Mouse (Mus musculus): Measurements from ENCODE around the gene Nhsl1. TPM values are rescaled to one million over a fixed set of nuclear protein-coding genes. Genes with fewer than 3 reads are reported as not detected.
A peak's percentile ranks its signal among the peaks of the same experiment; 100 is the strongest.

The Nhsl1 gene
- polyA plus RNA-seq, 1 experiment from 2014 or later: 2.9 TPM

- Histone ChIP-seq H3K27me3 (replicated peaks; ENCODE audit: control insufficient read depth, insufficient read depth, low read length) (no peaks in the 10 kb centered on the region), H3K27ac (ENCODE audit: low read depth, low read length) (no peak overlapping the region), H3K4me3 (ENCODE audit: low read depth, low read length) (no peak overlapping the region), H3K4me2 (no peak overlapping the region), H3K9me3 (ENCODE audit: control insufficient read depth, low read length) (no peaks in the 10 kb centered on the region), H3K36me3 (ENCODE audit: control insufficient read depth, insufficient read depth, low read length) (no peaks in the 10 kb centered on the region), H3K4me1 (replicated peaks; ENCODE audit: control insufficient read depth, insufficient read depth, low read length) (no peaks in the 10 kb centered on the region), H3K9ac (ENCODE audit: low read depth, low read length) (no peak overlapping the region)
- DNase-seq (ENCODE audit: low spot score) (no peak), ATAC-seq (replicated peaks; ENCODE audit: low FRiP score) (no peak)
- WGBS: 68% methylated on average over 7 of the region's 7 CpGs
These were observed 81.4 kb downstream of the Nhsl1 start for GRCm38 (mm10) chr10:18400089-18400644.

DNA sequence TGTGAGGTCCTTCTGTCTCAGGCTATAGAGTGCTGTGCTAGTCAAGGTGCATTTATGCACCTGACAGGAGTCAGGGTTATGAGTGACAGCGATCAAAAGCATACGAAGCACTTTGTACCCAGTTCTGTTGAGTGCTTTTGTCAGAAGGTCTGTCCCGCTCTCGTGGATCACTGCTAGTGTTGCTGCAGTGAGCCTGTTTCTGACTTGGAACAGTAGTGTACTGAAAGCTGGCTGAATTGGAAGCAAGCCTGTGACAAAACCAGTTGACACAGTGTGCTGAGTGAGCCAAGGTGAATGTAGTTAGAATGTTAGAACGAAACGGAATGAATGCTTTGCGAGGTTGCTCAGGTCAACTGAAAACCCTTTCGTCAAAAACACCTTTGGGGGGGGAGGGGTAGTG, 82.2 kb downstream of the Nhsl1 start:
- no peak overlapping the region for H3K9ac ChIP-seq (ENCODE audit: low read depth, low read length)
- H3K4me1 ChIP-seq (replicated peaks; ENCODE audit: control insufficient read depth, insufficient read depth, low read length): no peaks in the 10 kb centered on the region
- ATAC-seq (replicated peaks; ENCODE audit: low FRiP score) (no peak), DNase-seq (ENCODE audit: low spot score) (no peak)
- H3K27me3 ChIP-seq (replicated peaks; ENCODE audit: control insufficient read depth, insufficient read depth, low read length): no peaks in the 10 kb centered on the region
- 83% methylated on average over 8 of the region's 8 CpGs for WGBS
- H3K4me2 ChIP-seq: no peak overlapping the region
- H3K36me3 ChIP-seq (ENCODE audit: control insufficient read depth, insufficient read depth, low read length): no peaks in the 10 kb centered on the region
- H3K9me3 ChIP-seq (ENCODE audit: control insufficient read depth, low read length): no peaks in the 10 kb centered on the region
- H3K4me3 ChIP-seq (ENCODE audit: low read depth, low read length): no peak overlapping the region
- no peak overlapping the region for H3K27ac ChIP-seq (ENCODE audit: low read depth, low read length)

DNA sequence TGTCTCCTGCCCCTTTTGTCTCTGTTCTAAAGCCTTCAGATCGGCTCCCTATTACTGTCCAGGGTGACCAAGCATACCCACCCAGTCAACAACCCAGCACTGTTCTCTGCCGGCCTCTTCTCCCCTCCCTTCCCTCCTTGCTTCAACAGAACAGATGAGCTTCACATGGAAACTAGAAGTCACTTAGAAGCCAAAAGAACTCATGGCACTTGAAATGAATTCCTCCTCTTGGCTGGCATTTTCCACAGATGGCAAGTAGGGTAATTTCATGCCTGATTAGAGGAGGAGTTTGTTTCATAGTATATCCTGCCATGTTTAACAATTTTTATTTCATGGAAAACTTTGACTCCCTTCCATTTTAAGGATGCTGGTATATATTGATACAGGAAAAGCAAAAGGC, 85.2 kb downstream of the Nhsl1 start:
- Histone ChIP-seq H3K9ac (ENCODE audit: low read depth, low read length) (no peak overlapping the region), H3K4me2 (no peak overlapping the region), H3K27ac (ENCODE audit: low read depth, low read length) (no peak overlapping the region), H3K36me3 (ENCODE audit: control insufficient read depth, insufficient read depth, low read length) (no peaks in the 10 kb centered on the region), H3K4me3 (ENCODE audit: low read depth, low read length) (no peak overlapping the region), H3K9me3 (ENCODE audit: control insufficient read depth, low read length) (no peaks in the 10 kb centered on the region), H3K4me1 (replicated peaks; ENCODE audit: control insufficient read depth, insufficient read depth, low read length) (peaks cover 2% of the 10 kb centered on the region; the same call in 1 of the 2 replicates), H3K27me3 (replicated peaks; ENCODE audit: control insufficient read depth, insufficient read depth, low read length) (no peaks in the 10 kb centered on the region)
- ATAC-seq (replicated peaks; ENCODE audit: low FRiP score) (no peak), DNase-seq (ENCODE audit: low spot score) (no peak)
- 63% methylated on average over 2 of the region's 2 CpGs for WGBS

GRCm38 (mm10) chr10:18404679-18405078, 85.9 kb downstream of the Nhsl1 start:
- no peak overlapping the region for H3K4me3 ChIP-seq (ENCODE audit: low read depth, low read length)
- no peak for ATAC-seq (replicated peaks; ENCODE audit: low FRiP score)
- no peaks in the 10 kb centered on the region for H3K9me3 ChIP-seq (ENCODE audit: control insufficient read depth, low read length)
- WGBS: 72% methylated on average over 5 of the region's 5 CpGs
- no peak overlapping the region for H3K4me2 ChIP-seq
- no peak for DNase-seq (ENCODE audit: low spot score)
- H3K36me3 ChIP-seq (ENCODE audit: control insufficient read depth, insufficient read depth, low read length): no peaks in the 10 kb centered on the region
- no peak overlapping the region for H3K27ac ChIP-seq (ENCODE audit: low read depth, low read length)
- H3K27me3 ChIP-seq (replicated peaks; ENCODE audit: control insufficient read depth, insufficient read depth, low read length): no peaks in the 10 kb centered on the region
- peaks cover 2% of the 10 kb centered on the region; the same call in 1 of the 2 replicates for H3K4me1 ChIP-seq (replicated peaks; ENCODE audit: control insufficient read depth, insufficient read depth, low read length)
- no peak overlapping the region for H3K9ac ChIP-seq (ENCODE audit: low read depth, low read length)

DNA sequence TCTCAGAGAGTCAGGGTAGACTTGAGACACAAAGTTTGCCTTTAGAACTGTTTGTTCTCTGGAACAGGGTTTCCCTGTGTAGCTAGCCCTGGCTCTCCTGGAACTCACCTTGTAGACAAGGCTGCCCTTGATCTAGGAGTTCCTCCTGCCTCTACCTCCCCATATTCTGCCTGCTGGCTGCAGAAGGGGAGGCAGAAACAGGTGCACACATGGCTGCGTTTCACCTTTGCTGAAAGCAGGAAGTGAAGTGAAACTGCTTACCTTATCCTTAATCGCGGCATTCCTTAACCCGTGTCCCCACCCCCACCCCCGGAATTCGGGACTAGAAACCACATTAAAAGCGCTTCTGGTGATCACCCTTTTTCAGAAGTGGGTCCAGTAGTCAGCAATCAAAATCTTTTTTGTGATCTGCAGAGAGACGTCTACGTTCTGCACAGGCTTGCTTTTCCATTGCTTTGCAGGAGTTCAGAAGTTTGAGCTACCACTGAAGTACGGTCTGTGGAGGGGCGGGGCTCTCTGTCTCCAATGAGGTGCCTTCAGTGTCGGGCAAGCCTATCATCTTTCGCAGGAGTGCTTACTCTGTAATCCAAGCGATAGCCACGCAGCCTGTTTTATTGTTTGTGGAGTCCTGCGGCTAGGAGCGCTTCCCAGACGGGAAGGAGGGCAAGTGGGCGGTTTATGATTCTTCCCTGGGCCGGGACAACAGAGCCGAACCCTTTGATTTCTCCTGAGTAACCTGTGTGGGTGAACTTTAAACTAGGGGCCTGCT, 88.5 kb downstream of the Nhsl1 start:
- no peak overlapping the region for H3K27ac ChIP-seq (ENCODE audit: low read depth, low read length)
- H3K27me3 ChIP-seq (replicated peaks; ENCODE audit: control insufficient read depth, insufficient read depth, low read length): no peaks in the 10 kb centered on the region
- H3K9ac ChIP-seq (ENCODE audit: low read depth, low read length): peak overlapping the region; percentile 55
- no peaks in the 10 kb centered on the region for H3K36me3 ChIP-seq (ENCODE audit: control insufficient read depth, insufficient read depth, low read length)
- DNase-seq (ENCODE audit: low spot score) (peak; percentile 77), ATAC-seq (replicated peaks; ENCODE audit: low FRiP score) (peak; percentile 97)
- peak overlapping the region; percentile 77 for H3K4me2 ChIP-seq
- H3K4me1 ChIP-seq (replicated peaks; ENCODE audit: control insufficient read depth, insufficient read depth, low read length): peaks cover 2% of the 10 kb centered on the region; the same call in 1 of the 2 replicates
- H3K4me3 ChIP-seq (ENCODE audit: low read depth, low read length): peak overlapping the region; percentile 56
- under 1% methylated on average over 21 of the region's 21 CpGs for WGBS
- H3K9me3 ChIP-seq (ENCODE audit: control insufficient read depth, low read length): no peaks in the 10 kb centered on the region

GRCm38 (mm10) chr10:18408128-18408527, 89.3 kb downstream of the Nhsl1 start:
- peak overlapping the region; percentile 56 for H3K4me3 ChIP-seq (ENCODE audit: low read depth, low read length)
- H3K4me1 ChIP-seq (replicated peaks; ENCODE audit: control insufficient read depth, insufficient read depth, low read length): peaks cover 2% of the 10 kb centered on the region; the same call in 1 of the 2 replicates
- H3K4me2 ChIP-seq: peak overlapping the region; percentile 77
- H3K27ac ChIP-seq (ENCODE audit: low read depth, low read length): no peak overlapping the region
- 40% methylated on average over 11 of the region's 11 CpGs for WGBS
- DNase-seq (ENCODE audit: low spot score) (no peak), ATAC-seq (replicated peaks; ENCODE audit: low FRiP score) (no peak)
- H3K36me3 ChIP-seq (ENCODE audit: control insufficient read depth, insufficient read depth, low read length): no peaks in the 10 kb centered on the region
- H3K27me3 ChIP-seq (replicated peaks; ENCODE audit: control insufficient read depth, insufficient read depth, low read length): no peaks in the 10 kb centered on the region
- no peaks in the 10 kb centered on the region for H3K9me3 ChIP-seq (ENCODE audit: control insufficient read depth, low read length)
- no peak overlapping the region for H3K9ac ChIP-seq (ENCODE audit: low read depth, low read length)

DNA sequence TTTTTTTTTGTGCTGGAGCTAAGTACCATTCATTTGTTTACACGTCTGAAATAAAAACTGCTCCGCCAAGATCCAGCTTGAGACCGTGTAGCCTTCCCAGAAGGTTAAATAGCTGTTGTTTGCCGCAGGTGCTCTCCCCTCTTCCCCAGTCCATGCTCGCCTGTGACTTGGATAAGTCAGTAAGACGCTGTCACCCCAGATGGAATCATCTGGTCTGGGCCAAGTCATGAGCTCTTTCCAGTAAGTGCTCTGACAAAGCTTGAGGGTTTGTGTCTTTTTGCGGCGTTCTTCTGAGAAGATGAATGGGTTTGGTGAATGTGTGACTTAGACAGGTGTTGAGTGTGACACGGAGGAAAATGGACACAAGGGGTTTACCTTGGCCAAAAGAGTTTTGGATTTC, 89.8 kb downstream of the Nhsl1 start:
- Histone ChIP-seq H3K36me3 (ENCODE audit: control insufficient read depth, insufficient read depth, low read length) (no peaks in the 10 kb centered on the region), H3K9me3 (ENCODE audit: control insufficient read depth, low read length) (no peaks in the 10 kb centered on the region), H3K27me3 (replicated peaks; ENCODE audit: control insufficient read depth, insufficient read depth, low read length) (no peaks in the 10 kb centered on the region), H3K9ac (ENCODE audit: low read depth, low read length) (no peak overlapping the region), H3K4me1 (replicated peaks; ENCODE audit: control insufficient read depth, insufficient read depth, low read length) (peaks cover 2% of the 10 kb centered on the region; the same call in 1 of the 2 replicates), H3K4me3 (ENCODE audit: low read depth, low read length) (no peak overlapping the region), H3K4me2 (peak overlapping the region; percentile 77), H3K27ac (ENCODE audit: low read depth, low read length) (no peak overlapping the region)
- 66% methylated on average over 9 of the region's 9 CpGs for WGBS
- DNase-seq (ENCODE audit: low spot score) (no peak), ATAC-seq (replicated peaks; ENCODE audit: low FRiP score) (no peak)

DNA sequence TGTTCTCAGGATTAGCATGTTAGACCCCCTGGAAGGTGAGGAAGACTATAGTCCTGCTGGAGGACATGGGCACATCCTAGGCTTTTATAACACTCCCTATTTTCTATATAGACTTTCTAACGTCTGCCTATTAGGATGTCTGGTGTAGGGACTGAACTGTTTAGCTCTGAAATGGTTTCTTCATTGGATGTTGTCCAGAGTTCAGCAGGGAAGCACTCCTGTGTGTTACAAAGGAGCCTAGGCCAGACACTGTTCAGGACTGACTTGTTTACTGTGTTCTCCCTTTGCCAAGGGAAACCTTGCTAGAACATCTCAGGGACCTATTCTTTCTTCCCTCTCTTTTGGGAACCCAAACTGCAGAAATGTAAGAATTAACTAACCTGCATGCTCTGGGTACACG, 90.3 kb downstream of the Nhsl1 start:
- H3K27me3 ChIP-seq (replicated peaks; ENCODE audit: control insufficient read depth, insufficient read depth, low read length): no peaks in the 10 kb centered on the region
- H3K9ac ChIP-seq (ENCODE audit: low read depth, low read length): no peak overlapping the region
- WGBS: 67% methylated on average over 2 of the region's 2 CpGs
- no peak overlapping the region for H3K27ac ChIP-seq (ENCODE audit: low read depth, low read length)
- H3K36me3 ChIP-seq (ENCODE audit: control insufficient read depth, insufficient read depth, low read length): no peaks in the 10 kb centered on the region
- peaks cover 2% of the 10 kb centered on the region; the same call in 1 of the 2 replicates for H3K4me1 ChIP-seq (replicated peaks; ENCODE audit: control insufficient read depth, insufficient read depth, low read length)
- H3K4me2 ChIP-seq: 0 out of 2 replicates have a peak overlapping the region, but pooled peaks have one; percentile 5
- no peak overlapping the region for H3K4me3 ChIP-seq (ENCODE audit: low read depth, low read length)
- H3K9me3 ChIP-seq (ENCODE audit: control insufficient read depth, low read length): no peaks in the 10 kb centered on the region
- ATAC-seq (replicated peaks; ENCODE audit: low FRiP score) (no peak), DNase-seq (ENCODE audit: low spot score) (no peak)

GRCm38 (mm10) chr10:18411266-18411665, 92.5 kb downstream of the Nhsl1 start:
- Histone ChIP-seq H3K4me2 (no peak overlapping the region), H3K4me1 (replicated peaks; ENCODE audit: control insufficient read depth, insufficient read depth, low read length) (peaks cover 2% of the 10 kb centered on the region; the same call in 1 of the 2 replicates), H3K9me3 (ENCODE audit: control insufficient read depth, low read length) (no peaks in the 10 kb centered on the region), H3K4me3 (ENCODE audit: low read depth, low read length) (no peak overlapping the region), H3K9ac (ENCODE audit: low read depth, low read length) (no peak overlapping the region), H3K27me3 (replicated peaks; ENCODE audit: control insufficient read depth, insufficient read depth, low read length) (no peaks in the 10 kb centered on the region), H3K36me3 (ENCODE audit: control insufficient read depth, insufficient read depth, low read length) (no peaks in the 10 kb centered on the region), H3K27ac (ENCODE audit: low read depth, low read length) (no peak overlapping the region)
- no peak for DNase-seq (ENCODE audit: low spot score)
- no peak for ATAC-seq (replicated peaks; ENCODE audit: low FRiP score)
- WGBS: 66% methylated on average over 2 of the region's 2 CpGs

All from liver, embryonic 11.5 days (tissue).